Mouse (Mus musculus) lung, postnatal 4 days (tissue): ENCODE measurements at regions not wholly inside any gene's neighbourhood (a gene's known extent, or its start where the extent isn't known, plus 50 kb on each side); places are given as distances from the start of the nearest gene placed in this dataset.

Experiments
- DNase-seq, 2 experiments: peaks; one replicate each; pipeline ENCODE4 v3.0.0; 2021

DNA sequence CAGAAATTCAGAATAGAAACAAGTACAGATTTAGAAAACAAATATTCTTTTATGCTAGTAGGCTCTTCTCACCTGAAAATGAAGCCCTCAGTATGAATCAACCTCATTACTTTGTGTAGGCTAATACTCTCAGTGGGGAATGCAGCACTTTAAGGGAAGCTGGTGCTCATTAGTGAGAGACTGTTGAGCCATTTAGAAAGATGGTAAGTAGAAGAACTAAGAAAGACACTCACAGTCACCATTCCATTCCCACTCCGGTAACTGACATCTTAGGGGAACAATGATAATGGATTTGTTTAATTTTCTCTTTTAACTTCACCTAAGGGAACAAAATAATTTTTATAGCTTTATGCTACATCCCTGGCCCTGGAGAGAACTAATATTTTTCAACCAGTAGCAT, 648.0 kb upstream of the Nova1 start:
- DNase-seq = no peak

DNA sequence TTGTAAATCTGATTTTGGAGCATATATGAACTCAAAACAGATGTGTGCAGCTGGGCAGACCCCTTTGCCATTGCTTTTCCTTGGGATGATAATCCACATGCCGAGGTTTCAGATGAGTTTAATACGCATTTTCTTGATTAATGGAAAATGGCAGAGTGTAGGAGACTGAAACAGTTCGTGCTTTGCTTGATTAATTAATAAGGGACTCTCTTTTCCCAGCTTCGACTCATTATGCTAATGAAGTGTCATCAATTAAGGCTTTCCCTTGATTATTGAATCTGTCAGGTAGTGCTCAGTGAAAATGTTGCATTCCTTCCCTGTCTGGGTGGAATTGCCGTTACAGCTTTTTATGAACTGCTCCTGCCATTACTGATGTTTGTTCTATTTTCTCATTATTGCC, 647.2 kb upstream of the Nova1 start:
- DNase-seq = no peak

DNA sequence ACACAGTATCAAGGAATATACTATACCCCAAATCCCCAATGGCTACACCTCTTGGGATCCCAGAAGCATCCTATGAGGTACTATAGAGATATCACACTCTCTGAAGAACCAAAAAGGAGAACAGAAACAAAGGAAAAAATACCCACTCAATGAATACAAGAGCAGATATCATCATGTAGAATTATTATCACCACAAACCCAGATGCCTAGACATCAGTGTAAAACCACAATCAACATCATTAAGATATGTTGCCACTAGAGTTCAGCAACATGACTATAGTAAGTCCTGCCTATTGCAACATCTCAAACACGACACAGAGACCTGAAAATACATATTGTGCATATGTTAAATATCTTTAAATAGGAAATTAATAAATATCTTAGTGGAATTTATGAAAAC, 612.9 kb upstream of the Nova1 start:
- no peak for DNase-seq

DNA sequence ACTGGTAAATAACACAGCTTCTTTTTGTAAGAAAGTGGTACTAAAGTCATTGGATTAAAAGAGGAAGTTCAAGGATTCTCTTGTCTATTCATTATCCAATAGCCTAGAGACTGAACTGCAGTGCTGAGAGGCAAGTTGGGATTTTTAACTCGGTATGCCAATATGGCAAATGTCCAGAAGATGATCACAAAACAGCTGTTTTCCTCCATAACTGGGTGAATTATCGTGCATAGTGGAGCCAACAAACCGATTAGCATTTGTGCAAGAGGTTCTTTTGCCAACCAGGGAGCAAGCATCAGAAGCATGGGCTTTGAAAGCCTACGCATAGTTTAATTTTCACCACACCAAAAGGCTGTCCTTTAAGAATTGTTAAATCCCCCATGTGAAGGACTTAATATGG, 593.5 kb upstream of the Nova1 start:
- no peak for DNase-seq

DNA sequence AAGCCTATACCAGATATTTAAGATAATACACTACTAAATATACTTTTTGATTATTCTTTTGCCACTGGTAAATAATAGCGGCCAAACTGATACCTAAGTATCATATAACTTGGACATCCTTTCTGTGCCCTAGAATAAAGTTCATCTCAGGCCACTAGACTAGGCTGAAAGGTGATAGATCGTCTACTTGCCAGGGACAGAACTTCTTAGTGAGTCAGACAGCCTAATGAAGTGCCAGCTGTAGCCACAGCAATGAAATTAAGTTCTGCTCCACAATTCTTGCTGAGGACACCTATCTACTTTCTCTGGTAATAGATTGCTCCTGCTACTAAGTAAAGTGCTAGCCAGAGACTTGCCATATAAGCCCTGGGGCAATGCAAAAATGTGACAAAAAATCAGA, 587.8 kb upstream of the Nova1 start:
- DNase-seq = no peak

DNA sequence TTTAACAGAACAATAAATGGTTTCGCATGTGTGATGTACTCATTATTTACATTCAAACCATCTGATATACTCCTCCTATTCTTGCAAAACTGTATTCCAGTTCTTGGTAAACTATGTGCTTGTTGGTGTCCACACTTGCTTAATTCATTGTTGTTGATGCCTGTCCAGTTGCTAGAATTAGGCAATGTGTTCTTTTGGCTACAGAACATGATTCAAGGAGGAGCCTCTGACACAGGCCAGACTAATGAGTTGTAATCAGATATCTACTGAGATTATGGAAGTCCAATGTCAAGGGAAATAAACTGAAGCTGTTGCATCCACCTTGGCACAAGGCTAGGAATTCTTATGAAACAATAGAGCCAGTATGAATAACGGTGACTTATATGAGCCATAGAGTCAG, 587.4 kb upstream of the Nova1 start:
- DNase-seq = no peak

DNA sequence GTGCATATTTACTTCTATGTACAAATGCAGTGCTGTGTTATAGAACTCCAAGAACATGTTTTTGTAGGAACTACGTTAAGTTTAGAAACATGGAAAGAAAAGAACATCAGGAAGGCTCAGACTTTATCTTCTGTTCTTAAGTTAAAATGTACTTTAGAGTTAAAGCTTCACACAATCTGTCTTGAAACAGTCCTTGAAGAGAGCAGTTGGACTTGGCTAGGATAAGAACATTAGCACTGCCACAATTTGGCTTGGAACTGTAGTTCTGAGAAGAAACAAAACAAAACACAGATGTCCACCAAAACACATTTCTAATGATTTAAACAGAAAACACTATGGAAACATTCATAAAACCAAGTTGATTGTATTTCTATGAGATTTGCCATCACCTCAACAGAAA, 564.5 kb upstream of the Nova1 start:
- no peak for DNase-seq

DNA sequence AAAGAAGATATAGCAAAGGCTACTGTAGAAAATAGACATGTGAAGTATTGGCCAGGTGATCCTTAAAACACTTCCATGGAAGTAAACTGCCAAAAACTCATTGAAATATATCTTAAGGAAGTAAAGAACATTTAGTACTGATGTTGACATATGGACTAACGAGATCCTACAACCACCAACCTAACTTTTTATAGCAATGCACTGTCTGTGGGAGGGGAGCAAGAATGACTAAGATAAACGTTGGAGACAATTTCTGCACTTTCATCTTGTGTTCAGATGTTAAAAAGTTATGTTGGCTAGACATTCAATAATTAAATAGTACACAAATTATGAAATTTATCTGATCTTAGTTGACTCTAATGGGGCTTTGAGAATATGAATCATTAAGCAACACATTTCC, 534.5 kb upstream of the Nova1 start:
- DNase-seq = no peak

DNA sequence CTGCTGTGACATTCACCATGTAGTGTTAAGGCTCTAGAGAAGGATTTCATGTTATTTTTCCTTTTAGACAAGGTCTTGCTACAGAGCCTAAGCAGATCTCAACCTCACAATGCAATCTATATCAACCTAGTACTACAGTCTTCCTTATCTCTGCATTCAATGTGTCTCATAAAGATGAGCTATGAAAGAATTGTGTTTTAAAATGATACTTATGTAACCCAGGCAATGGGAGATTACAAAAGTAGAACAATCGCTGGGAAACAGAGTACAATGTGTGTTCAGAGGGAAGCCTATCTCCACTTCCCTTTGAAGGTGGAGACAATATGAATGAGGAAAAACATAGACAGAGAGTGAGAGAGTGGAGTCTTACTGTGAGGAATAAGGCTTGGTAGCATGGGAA, 532.5 kb upstream of the Nova1 start:
- no peak for DNase-seq

DNA sequence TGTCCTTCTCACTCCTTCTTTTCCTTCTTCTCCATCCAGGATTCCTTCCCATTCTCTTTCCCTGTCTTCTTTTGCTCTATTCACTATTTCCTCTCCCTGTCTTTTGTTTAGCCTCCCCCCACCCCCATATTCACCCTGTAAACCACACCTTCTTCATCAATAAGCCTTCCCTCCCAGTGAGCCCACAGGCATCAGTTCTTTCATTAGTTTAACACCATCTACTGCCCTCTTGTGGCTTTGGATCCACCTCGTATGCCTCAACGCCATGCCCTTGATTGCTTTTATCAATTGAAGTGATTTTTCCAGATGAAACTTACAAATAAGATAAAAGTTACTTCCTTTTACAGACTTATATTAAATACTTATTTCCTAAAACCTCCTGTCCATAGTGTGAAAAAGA, 494.7 kb upstream of the Nova1 start:
- DNase-seq = no peak

DNA sequence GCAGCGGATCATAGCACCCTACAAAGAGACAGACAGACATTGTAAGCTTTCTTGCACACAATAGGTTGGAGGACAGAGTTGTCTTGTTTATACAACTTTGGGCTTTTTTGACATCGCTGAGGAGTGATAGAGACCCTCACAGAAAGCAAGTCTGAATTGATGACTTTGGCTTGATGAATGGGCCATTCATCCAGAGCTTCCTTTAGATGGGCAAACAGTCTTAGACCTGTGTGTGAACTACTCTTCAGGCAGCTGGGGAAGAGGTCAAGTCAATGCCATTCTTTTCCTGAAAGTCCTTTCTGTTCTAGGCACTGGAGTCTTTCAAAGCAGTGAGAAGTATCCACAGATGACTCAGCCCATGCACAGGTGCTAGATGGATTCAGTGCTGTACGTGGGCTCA, 457.2 kb upstream of the Nova1 start:
- DNase-seq = no peak

DNA sequence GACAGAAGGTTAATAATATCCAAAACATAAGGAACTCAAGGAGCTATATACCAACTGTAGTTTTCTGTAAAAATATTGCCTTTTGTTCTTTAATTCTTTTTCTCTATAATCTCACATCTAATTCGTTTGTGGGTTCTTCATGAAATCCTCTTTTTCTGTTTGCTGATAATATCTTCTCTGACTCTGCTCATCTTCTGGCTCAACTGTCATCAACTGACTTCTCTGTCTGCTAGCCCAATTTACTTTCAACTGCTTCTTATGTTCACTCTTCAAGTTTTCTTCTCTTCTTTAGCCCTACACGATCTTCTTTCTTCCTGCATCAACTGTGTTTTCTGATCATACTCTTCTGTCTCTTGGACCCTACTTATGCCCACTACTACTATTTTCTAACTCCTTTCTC, 453.6 kb upstream of the Nova1 start:
- no peak for DNase-seq

DNA sequence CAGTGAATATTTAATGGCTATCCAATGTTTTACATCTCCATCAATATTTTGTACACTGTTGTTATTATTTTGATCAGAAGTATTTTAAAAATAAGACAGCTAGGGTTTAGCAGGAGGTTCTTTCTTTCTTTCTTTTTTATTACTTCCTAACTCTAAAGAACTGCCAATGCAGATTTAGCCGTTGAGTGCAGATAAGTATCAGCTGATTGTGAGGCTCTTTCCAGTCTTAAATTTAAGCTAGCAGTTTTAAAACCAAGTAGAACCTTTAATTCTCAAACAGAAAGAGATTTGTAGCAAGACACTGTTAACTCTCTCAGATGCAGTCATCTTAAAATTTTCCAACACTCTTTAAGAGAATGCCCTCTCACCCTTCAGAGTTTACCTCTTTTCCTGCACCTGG, 445.4 kb upstream of the Nova1 start:
- DNase-seq = no peak

DNA sequence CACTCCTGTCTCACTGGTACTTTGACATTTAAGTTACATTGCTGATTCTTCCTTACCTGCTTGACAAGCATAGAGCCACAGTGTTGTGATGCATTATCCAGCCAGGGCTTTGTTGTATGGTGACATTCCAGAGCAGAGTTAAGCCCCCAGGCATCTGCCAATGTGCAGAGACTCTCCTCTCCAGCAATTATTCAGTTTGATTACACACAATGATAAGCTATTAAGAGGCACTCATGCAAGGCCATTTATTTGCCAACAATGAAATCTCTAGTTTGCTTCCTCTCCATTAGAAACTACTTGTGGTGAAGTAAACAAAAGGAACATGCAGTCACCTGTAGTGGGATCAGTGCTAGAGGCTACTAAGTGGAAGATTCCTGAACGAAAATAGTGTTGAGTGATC, 444.7 kb upstream of the Nova1 start:
- no peak for DNase-seq

DNA sequence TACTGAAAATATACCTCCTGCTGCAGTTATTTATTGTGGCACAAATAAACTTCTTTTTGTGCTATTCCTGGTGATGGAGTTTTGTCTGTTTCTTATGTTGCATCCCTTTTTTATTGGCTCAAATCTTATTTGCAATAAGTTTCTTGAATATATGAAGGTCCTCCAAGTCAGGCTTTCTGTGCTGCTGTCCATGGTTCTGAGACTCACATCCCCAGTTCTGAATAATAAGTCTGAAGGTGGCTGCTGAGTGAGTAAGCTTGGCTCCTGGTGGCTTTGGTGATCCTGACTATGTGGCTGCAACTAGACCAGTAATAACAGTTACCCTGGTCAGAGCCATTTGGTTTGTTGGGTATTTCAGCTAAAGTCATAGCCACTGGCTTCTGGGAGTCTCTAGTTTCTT, 433.6 kb upstream of the Nova1 start:
- DNase-seq = no peak

DNA sequence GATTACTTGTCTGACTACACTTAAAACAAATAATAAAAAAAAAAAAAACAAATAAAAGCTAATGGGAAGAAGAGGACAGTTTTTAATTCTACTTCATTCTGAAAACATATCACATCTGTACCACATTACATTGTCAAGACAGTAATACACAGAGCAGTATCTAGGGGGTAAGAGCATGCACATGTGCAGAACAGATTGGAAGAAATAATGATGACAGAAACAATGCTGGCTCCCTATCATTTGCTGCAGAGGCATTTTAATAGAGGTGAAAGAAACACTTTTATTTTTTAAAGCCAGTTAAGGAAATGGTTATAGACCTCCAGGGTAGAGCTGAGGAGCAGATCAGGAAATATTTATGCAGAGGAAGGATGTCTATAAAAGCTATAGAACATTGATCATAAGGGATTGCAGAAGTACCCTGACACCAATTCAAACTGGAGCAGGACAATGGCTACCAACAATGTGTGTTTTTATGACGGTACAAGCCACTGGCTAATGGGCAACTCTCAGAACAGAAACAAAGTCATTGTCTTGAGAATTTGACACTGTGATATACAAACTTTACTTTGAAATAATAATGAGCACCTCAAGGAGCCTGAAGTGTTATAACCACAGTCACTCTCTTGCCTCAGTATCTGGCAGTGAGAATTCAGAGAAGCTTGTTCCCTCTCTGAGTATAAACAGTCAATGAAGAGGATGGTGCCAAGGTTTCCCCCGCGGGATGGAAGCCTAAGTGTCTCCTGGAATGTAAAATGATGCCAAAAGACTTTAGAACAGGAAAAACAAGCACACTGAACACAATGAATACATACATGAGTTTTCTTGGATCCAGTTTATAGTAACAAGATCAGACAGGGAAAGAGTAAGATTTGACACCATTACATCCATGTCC, 425.1 kb upstream of the Nova1 start:
- no peak for DNase-seq

DNA sequence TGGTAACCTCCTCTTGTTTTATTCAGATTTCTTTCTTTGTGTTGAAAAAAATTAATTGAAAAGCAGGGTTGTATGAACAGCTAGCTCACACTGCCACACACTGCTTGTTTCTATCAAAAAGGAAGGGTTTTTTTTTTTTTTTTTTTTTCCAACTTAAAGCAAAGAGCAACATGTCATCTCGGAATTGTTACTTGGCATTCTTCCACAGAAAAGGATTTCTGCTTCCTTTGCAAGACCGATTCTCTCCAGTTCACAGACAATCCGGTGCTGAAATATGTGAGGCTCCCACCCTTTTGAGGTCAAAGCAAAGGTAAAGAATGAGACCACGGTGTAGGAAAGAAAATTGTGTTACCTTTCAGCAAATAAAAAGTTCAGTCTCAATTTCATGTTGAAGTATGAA, 401.3 kb upstream of the Nova1 start:
- DNase-seq = no peak

DNA sequence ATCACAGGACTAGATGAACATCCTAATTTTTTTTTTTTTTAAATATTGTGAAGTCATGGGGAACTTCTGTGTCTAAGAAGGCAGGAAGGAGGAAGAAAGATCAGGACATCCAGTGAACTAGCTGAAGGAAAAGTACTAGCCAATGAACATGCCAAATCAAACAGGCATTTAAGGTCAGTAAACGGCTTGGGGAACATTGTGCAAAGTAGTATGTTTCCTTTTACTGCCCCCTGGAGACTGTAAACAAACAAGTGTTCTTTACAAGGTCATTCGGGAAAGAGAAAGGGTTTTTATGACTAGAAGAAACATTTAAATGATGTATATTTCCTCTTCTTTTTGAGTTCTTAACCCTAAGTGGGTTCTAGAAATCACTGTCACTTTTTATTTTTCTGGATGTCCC, 400.6 kb upstream of the Nova1 start:
- no peak for DNase-seq

DNA sequence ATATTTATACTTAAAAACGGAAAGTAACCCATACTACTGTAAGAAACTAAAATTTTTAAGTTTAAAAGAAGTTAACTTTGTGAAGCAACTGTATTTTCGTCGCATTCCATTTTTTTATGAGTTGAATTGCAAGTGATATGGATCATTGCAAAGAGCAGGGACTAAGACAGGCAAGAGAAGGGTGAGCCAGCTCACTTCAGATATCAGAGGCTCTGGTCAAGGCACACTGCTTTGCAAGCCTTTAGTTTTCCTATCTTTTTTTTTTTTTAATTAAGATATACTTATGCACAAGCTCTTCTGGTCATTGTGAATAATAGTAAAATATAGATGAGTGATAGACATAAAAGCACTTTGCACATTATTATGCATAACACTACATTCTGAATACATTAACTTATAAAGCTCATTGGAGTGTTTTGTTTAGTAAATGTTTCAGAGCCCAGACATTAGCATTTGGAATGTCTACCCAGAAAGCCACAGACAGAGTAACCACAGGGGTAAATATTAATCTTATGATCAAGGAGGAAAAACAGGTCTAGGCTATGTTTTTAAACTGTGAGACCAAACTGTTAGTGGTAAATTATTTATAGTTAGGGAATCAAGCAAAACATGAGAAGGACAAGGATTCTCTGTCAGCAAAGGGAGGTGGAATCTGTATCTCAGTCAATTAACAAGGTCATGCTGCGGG, 392.8 kb upstream of the Nova1 start:
- no peak for DNase-seq

DNA sequence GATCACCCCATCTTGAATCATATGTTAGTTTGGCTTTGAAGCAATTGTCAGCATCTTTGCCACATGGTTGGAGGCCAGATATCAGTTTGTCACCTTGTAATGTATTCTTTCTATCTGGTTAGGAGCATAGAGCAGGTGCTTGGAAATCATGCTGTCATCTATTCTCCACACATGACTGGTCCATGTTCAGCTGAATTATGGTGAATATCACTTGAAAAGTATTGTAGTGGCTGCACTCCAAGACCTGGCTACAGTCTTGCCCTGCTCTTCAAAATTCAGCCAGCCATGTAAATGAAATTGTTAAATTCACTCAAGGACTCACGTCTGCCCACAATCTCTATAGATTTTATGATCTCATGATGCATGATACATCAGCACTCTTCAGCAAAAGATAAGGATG, 384.2 kb upstream of the Nova1 start:
- no peak for DNase-seq

DNA sequence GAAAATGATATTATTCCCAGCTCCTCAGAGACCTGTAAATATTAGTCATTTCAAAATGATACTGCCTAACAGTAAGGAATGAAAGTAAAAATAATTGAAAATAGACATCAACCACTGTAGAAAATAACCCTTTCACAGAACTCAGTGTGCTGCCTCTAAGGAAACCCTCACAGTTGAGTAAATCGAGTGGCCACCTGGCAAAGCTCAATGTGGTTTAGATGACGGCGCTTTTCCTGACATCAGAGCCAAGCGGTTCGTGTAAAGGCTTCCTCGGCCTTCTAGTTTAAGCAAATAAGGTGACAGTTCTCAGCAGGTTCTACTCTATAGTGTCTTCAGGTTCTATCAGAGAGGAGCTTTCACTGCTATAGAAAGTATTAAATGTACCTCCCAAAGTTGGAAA, 379.9 kb upstream of the Nova1 start:
- DNase-seq = no peak

DNA sequence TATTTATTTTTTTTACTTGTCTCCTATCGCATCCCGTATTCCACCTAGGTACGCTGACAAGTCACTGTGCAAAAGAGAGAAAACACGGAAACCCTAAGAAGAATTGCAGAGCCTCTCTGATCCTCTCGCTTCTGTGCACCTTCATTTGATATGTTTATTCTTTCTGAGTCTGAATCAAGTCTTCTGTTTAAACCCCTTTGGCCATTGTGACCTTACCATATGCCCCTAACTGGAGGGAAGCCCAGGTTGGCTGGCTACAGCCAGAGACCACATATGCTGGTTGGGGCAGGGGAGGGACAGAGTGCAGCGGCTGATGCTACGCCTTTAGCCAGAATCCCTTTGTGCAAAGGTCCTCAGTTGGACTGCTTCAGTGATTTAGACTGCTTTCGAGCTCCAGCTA, 346.0 kb upstream of the Nova1 start:
- no peak for DNase-seq

DNA sequence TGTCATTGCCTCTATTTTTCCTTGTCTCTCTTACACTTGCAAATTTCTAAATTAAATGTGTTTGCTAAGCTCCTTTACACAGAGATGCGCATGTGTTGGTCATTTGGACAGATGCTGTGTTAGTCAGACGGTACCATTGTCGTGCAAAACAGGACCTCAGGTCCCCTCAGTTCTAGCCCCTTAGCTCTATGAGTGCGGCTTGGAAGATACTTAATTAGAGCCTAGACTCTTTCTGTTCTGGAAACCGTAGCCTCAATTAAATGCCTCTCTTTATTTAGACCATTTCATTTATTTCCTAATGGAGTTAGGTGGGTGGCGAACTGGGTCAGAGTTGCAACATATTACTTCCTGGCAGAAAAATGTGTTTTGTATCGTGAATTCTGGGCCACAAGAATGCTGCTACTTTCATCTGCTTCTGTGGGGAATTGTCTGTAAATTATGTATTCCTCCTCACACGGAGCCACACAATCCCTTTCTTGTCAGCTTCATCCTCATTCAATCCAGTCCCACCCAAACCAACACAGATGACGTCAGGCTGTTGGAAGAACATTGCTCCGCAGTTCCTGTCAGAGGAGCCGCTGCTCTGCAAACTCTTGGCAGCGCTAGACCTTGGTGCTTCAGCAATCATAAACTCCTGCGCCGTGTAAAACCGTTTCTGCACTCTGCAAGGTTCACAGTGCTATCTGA, 345.4 kb upstream of the Nova1 start:
- DNase-seq = peak; percentile 14 to 37

DNA sequence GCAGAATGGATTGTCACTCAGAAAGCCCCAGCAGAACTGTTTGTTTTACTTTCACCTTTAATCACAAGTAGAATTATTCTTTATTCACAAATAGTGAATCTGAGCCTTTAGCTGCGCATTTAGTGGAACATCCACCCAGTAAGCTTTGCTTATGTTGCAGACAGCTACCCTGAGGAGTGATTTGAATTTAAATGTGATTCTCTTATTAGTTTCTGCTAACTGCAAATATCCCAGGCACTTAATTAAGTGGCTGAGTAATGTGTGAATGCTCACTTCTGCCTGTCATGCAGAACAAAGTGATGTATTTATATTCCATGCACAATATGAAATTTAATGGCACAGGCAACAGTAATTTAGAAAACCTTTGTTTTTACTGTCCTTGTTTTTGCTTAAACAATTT, 344.4 kb upstream of the Nova1 start:
- DNase-seq = no peak
